Mouse (Mus musculus) telencephalon, adult 2 months (tissue): Measurements from ENCODE around the gene Socs2.

Experiments
- DNase-seq: peaks from one replicate; pipeline ENCODE4 v3.0.0-alpha.2; 2011; ENCODE audit warnings: low read depth, low spot score

Socs2 gene

GRCm38 (mm10) chr10:95354047-95354446 is 62.9 kb downstream of the Socs2 start:
- no peak for DNase-seq

- DNase-seq, result no peak
These were observed 68.5 kb downstream of the Socs2 start for GRCm38 (mm10) chr10:95348457-95348856.

- DNase-seq, result no peak
These were observed 69.2 kb downstream of the Socs2 start for GRCm38 (mm10) chr10:95347776-95348175.

GRCm38 (mm10) chr10:95342833-95343590 is 74.0 kb downstream of the Socs2 start:
- no peak for DNase-seq

GRCm38 (mm10) chr10:95340676-95341075 is 76.3 kb downstream of the Socs2 start:
- no peak for DNase-seq

- no peak for DNase-seq
These were observed 79.4 kb downstream of the Socs2 start for GRCm38 (mm10) chr10:95337589-95337988.

GRCm38 (mm10) chr10:95336781-95337544 is 80.0 kb downstream of the Socs2 start:
- no peak for DNase-seq
